Mouse (Mus musculus) embryo, embryonic 10 days (tissue): ENCODE data around the gene Rad17.

Experiments used
- DNase-seq: peaks from one replicate; pipeline ENCODE4 v3.0.0-alpha.2; 2015; ENCODE audit warnings: low spot score

The Rad17 gene

DNA sequence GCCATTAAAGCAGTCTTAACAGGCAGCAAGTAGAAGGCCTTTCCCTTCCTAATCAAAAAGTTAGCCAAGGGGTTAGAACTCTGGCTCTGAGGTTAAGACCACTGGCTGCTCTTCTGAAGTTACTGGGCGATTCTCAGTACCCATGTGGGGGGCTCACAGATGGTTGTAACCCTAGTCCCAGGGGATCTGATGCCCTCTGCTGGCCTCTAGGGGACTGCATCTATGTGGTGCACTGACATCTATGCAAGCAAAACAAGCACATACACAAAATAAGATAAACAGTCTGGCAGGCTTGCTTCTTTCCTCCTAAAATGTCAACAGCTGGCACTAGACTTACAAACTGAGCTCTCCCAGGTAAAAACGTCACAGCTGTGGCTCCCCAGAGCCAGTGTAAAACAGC lies 37.9 kb downstream of the Rad17 start:
- DNase-seq, result no peak

GRCm38 (mm10) chr13:100612251-100612650 lies 38.6 kb downstream of the Rad17 start:
- DNase-seq, result no peak

DNA sequence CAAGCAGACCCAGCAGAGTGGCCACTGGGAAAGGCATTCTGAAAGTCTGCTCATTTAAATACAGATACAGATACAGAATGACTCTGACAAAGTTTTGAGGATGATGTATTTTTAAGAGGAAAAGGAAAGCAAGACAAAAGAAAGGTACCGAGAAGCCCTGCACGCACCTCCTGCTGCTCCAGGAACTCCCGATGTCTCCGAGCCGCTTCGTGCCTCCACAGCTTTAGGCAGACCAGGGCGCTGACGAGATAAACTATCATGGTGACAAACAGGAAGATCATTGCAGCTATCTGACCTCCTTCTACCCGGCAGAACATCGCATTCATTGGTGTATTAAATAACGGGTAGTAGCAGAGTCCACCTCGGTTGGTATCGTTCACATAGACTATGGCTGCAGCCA lies 39.6 kb downstream of the Rad17 start:
- DNase-seq, result no peak

- DNase-seq, result no peak
Measured at GRCm38 (mm10) chr13:100607756-100608155, 43.1 kb downstream of the Rad17 start.

- DNase-seq, result no peak
Measured at GRCm38 (mm10) chr13:100605845-100606244, 45.0 kb downstream of the Rad17 start.

GRCm38 (mm10) chr13:100603738-100604095 lies 47.1 kb downstream of the Rad17 start:
- DNase-seq, result no peak

DNA sequence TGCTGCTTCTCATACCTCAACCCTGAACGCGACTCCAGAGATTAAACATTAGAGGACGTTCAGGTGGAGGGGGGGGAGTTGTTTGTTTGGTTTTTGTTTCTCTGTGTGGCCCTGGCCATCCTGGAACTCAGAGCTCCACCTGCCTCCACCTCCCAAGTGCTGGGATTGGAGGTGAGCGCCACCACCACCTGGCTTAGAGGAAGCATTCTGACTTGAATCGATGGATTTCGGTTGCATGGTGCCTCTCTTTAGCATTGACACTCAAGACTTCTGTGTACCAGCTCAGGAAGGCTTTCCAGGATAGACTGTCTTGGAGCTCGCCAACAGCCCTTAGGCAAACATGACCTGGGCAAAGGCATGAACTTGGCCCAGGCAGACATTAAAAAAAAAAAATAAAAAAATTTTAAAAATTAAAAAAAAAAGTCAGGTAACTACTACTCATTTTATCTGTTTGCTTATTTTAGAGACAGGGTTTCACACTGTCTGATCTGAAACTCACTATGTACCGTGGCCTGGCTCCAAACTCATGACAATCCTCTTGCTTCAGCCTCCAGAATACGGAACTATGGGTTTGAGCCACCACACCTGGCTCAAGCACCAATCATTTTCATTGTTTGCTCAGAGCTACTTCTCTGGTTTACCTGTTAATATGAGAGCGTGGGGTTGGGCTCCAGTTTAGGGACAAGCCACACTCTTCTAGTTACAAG lies 47.7 kb downstream of the Rad17 start:
- DNase-seq, result no peak

DNA sequence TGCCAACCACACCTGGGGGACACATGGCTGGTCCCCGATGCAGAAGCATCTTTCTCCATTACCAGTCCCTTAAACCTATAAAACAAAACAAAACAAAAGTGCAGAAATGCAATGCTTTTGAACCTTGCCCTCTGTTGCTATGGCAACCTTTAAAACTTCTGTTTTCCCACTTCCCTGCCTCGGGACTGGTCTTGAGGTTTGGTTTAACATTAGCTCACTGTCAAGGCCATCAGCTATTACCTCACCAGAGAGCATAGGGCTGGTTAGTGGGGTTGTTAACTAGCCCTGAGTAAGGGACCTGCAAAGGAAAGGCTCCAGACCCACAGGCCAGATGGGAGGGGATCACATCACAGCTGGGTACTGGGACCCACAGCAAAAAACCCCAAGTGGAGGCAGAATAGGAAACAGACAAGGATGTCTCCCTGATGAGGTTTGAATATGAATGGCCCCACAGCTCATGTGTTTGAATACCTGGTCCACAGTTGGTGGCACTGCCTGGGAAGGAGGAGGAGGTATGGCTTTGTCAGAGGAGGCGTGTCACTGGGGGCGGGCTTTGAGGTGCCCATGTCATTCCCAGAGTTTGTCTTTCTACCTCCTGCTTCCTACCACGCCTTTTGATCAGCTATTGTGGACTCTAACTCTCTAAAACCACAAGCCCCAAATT lies 48.5 kb downstream of the Rad17 start:
- no peak for DNase-seq

GRCm38 (mm10) chr13:100601034-100601433 lies 49.8 kb downstream of the Rad17 start:
- DNase-seq, result no peak

DNA sequence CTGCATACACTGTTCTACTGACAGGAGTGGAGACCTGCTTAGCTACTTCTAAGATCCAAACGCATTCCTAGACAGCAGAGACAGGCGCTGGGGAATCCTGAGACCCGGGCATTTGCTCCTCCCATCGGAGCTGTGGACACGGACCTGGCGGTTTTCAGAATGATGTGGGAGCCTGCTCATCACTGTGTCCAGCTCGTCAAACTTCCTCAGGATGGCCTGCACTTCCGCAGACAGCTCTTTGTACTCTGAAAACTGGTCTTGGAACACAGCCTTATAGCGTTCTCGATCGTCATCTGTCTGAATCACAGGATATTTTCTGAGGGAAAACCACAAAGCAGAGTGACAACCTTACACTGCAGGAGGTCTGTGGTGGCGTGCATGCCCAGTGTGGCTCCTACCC lies 50.5 kb downstream of the Rad17 start:
- no peak for DNase-seq

- DNase-seq, result no peak
Measured at GRCm38 (mm10) chr13:100597284-100597683, 53.6 kb downstream of the Rad17 start.

- DNase-seq, result no peak
Measured at GRCm38 (mm10) chr13:100595552-100595885, 55.3 kb downstream of the Rad17 start.

GRCm38 (mm10) chr13:100594838-100595551 lies 55.9 kb downstream of the Rad17 start:
- DNase-seq, result no peak

GRCm38 (mm10) chr13:100594041-100594792 lies 56.6 kb downstream of the Rad17 start:
- DNase-seq, result peak; percentile 34

DNA sequence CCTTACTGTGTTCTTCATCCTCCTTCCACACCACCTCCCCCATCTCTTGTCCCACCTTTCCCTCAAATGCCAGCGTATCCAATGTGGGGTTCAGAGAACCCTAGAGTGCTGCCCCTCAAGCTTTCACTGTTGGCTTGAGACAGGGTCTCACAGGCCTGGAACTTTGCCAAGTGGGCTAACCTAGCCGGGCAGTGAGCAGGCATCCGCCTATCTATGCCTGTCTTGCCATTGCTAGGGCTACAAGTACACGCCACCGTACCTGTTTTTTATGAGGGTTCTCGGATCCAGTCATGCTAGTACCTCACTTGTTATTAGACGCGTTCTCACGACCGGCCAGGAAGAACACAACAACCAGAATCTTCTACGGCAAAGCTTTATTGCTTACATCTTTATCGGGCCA lies 62.2 kb downstream of the Rad17 start:
- no peak for DNase-seq

GRCm38 (mm10) chr13:100582144-100582543 lies 68.7 kb downstream of the Rad17 start:
- no peak for DNase-seq

DNA sequence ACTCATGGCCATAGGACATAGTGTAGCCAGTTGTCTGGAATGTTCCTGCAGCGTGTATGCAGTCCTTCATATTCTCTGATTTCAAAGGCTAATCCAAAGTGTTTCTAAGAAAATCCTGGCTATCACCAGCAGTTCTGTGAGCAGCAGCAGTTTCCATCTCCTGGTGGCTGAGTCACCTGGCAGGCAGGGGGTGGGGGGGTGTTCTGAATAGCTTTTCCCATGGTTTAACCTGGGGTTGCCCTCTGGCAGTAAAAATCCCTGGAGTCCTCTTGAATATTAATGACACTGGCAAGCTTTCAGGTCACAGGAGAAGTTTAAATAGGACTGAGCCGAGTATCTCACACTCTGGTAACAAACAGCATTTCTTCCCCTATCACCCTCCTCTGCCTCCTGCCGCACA lies 69.2 kb downstream of the Rad17 start:
- no peak for DNase-seq

GRCm38 (mm10) chr13:100579951-100580350 lies 70.9 kb downstream of the Rad17 start:
- no peak for DNase-seq

- no peak for DNase-seq
Measured at GRCm38 (mm10) chr13:100579220-100579619, 71.6 kb downstream of the Rad17 start.

- DNase-seq, result no peak
Measured at GRCm38 (mm10) chr13:100575950-100576349, 74.9 kb downstream of the Rad17 start.

DNA sequence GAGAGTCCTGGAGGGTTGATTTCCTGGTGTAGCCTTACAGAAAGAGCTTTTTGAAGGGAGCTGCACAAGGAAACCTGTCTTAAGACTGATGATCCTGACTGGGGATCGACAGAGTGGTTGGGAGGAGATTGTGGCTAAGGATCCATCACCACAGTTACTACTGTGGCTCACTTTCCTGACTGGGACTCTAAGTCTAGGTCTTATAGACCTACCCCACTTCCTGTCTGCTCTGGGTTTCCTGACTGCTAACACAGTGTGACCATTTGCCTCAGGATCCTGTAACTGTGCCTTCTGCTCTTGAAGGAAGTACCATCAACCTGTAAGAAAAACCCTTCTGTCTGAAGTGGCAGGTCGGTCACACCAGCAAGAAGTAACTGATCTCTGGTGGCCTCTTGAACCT lies 80.1 kb downstream of the Rad17 start:
- DNase-seq, result no peak

DNA sequence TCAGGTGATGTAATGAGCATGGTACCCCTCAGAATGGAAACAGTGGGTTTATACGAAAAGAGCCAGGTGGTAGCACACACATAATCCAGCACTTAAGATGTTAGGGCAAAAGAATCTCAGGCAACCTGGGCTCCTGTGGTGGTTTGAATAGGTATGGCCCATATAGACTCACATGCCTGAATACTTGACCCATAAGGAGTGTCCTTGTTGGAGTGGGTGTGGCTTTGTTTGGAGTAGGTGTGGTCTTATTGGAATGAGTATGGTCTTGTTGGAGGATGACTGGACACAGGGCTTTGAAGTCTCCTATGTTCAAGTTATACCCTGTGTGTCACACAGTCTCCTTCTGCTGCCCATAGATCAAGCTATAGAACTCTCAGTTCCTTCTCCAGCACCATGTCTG lies 82.5 kb downstream of the Rad17 start:
- no peak for DNase-seq
